Mouse (Mus musculus) layer of hippocampus, adult 11-12 months (tissue): ENCODE results near the gene Camsap1.

Experiments
- DNase-seq: peaks from one replicate; pipeline ENCODE4 v3.0.0; 2022; ENCODE audit warnings: low spot score

The Camsap1 gene

GRCm38 (mm10) chr2:25978997-25979396, 4.1 kb downstream of the Camsap1 start:
- no peak for DNase-seq

- no peak for DNase-seq
Observed at GRCm38 (mm10) chr2:25977587-25978239, 5.4 kb downstream of the Camsap1 start.

GRCm38 (mm10) chr2:25975141-25975770, 7.8 kb downstream of the Camsap1 start:
- DNase-seq = no peak

GRCm38 (mm10) chr2:25970426-25970825, 12.7 kb downstream of the Camsap1 start:
- DNase-seq = peak; percentile 50

- DNase-seq = no peak
Observed at GRCm38 (mm10) chr2:25969319-25969718, 13.8 kb downstream of the Camsap1 start.

- no peak for DNase-seq
Observed at GRCm38 (mm10) chr2:25949291-25949690, 33.8 kb downstream of the Camsap1 start.

- DNase-seq = no peak
Observed at GRCm38 (mm10) chr2:25947950-25948349, 35.1 kb downstream of the Camsap1 start.

GRCm38 (mm10) chr2:25943822-25944221, 39.3 kb downstream of the Camsap1 start:
- no peak for DNase-seq

GRCm38 (mm10) chr2:25940503-25940902, 42.6 kb downstream of the Camsap1 start:
- no peak for DNase-seq

- peak; percentile 45 for DNase-seq
Observed at GRCm38 (mm10) chr2:25931249-25931859, 51.7 kb downstream of the Camsap1 start.

GRCm38 (mm10) chr2:25927821-25928220, 55.3 kb downstream of the Camsap1 start:
- DNase-seq = no peak

GRCm38 (mm10) chr2:25924934-25925333, 58.1 kb downstream of the Camsap1 start:
- DNase-seq = no peak

- no peak for DNase-seq
Observed at GRCm38 (mm10) chr2:25923799-25924198, 59.3 kb downstream of the Camsap1 start.

GRCm38 (mm10) chr2:25919972-25920371, 63.1 kb downstream of the Camsap1 start:
- peak; percentile 30 for DNase-seq

GRCm38 (mm10) chr2:25918408-25918807, 64.7 kb downstream of the Camsap1 start:
- DNase-seq = no peak

GRCm38 (mm10) chr2:25914821-25915220, 68.3 kb downstream of the Camsap1 start:
- DNase-seq = no peak

- no peak for DNase-seq
Observed at GRCm38 (mm10) chr2:25914201-25914600, 68.9 kb downstream of the Camsap1 start.

- peak; percentile 55 for DNase-seq
Observed at GRCm38 (mm10) chr2:25913247-25913646, 69.8 kb downstream of the Camsap1 start.

GRCm38 (mm10) chr2:25909872-25910271, 73.2 kb downstream of the Camsap1 start:
- no peak for DNase-seq

- no peak for DNase-seq
Observed at GRCm38 (mm10) chr2:25898970-25899369, 84.1 kb downstream of the Camsap1 start.

GRCm38 (mm10) chr2:25892440-25892839, 90.6 kb downstream of the Camsap1 start:
- no peak for DNase-seq

- DNase-seq = no peak
Observed at GRCm38 (mm10) chr2:25888144-25888543, 94.9 kb downstream of the Camsap1 start.

GRCm38 (mm10) chr2:25887226-25887625, 95.9 kb downstream of the Camsap1 start:
- no peak for DNase-seq
